Mouse (Mus musculus) CH12.LX (cell line): ENCODE measurements around the gene Clec12a. TPM values are rescaled to one million over a fixed set of nuclear protein-coding genes. Genes with fewer than 3 reads are reported as not detected.

ENCODE experiments used
- DNase-seq: peaks from one replicate; pipeline ENCODE4 v3.0.0-alpha.2; 2013; ENCODE audit errors: extremely low read depth
- H3K27ac ChIP-seq: 2 replicates; pipeline ENCODE4 v1.5.1; 2012; ENCODE audit warnings: low read depth, mild to moderate bottlenecking, control low read depth, moderate library complexity; ENCODE audit not compliant: insufficient read depth
- H3K27me3 ChIP-seq: replicated peaks from 2 replicates; pipeline ENCODE3; 2012; ENCODE audit warnings: inconsistent platforms
- H3K36me3 ChIP-seq, 2 experiments: replicated peaks in 1 of 2; 2 replicates each; pipeline versions ENCODE3 to v1.6.1; 2012; ENCODE audit warnings: inconsistent platforms in 1 of 2, low read length in 1 of 2, mild to moderate bottlenecking in 1 of 2, mixed read lengths in 1 of 2, moderate library complexity in 1 of 2; ENCODE audit not compliant: control insufficient read depth in 1 of 2, insufficient read depth in 1 of 2
- H3K4me1 ChIP-seq, 2 experiments: 2 replicates each; pipeline ENCODE4 v1.6.1; 2012; ENCODE audit warnings: inconsistent platforms in 1 of 2, moderate library complexity in 1 of 2; ENCODE audit not compliant: insufficient read depth in 2 of 2, control insufficient read depth in 1 of 2
- H3K4me2 ChIP-seq: 2 replicates; pipeline ENCODE4 v1.6.1; 2012; ENCODE audit warnings: low read depth, mild to moderate bottlenecking, control low read depth; ENCODE audit not compliant: poor library complexity, insufficient read depth, severe bottlenecking
- H3K4me3 ChIP-seq, 3 experiments: fragments of 150-350 bp in 1 of 3; sonication (generic) in 1 of 3; replicated peaks in 1 of 3; 2 replicates each; pipeline versions ENCODE3 to v1.5.1; 2011 to 2012; ENCODE audit warnings: low read depth in 2 of 3, low read length in 2 of 3, mild to moderate bottlenecking in 2 of 3, moderate library complexity in 2 of 3, control low read depth in 1 of 3, improper control_type of control experiment in 1 of 3, inconsistent platforms in 1 of 3, mixed read lengths in 1 of 3; ENCODE audit not compliant: poor library complexity in 1 of 3
- H3K79me2 ChIP-seq: replicated peaks from 2 replicates; pipeline ENCODE4 v1.6.1; 2012; ENCODE audit warnings: mild to moderate bottlenecking, moderate library complexity; ENCODE audit not compliant: control insufficient read depth, poor library complexity, insufficient read depth, severe bottlenecking; ENCODE audit errors: extremely low read depth
- H3K9ac ChIP-seq: 2 replicates; pipeline ENCODE4 v1.6.1; 2012; ENCODE audit warnings: low read depth, mild to moderate bottlenecking, control low read depth, moderate library complexity; ENCODE audit not compliant: insufficient read depth
- H3K9me3 ChIP-seq: replicated peaks from 2 replicates; pipeline ENCODE3; 2012; ENCODE audit warnings: low read length, inconsistent platforms, mixed read lengths
- BHLHE40 ChIP-seq: IDR thresholded peaks from 2 replicates; pipeline ENCODE4 v1.6.1; 2011; ENCODE audit warnings: mild to moderate bottlenecking, low read depth, low read length, improper control_type of control experiment
- CHD1 ChIP-seq: IDR thresholded peaks from 2 replicates; pipeline ENCODE4 v1.6.1; 2012; ENCODE audit warnings: low read depth, low read length, improper control_type of control experiment, inconsistent platforms
- CHD2 ChIP-seq: IDR thresholded peaks from 2 replicates; pipeline ENCODE4 v1.6.1; 2011; ENCODE audit warnings: low read length, improper control_type of control experiment
- CTCF ChIP-seq, 2 experiments: IDR thresholded peaks in 1 of 2; conservative IDR thresholded peaks in 1 of 2; 2 replicates each; pipeline ENCODE4 v1.5.1; 2011 to 2012; ENCODE audit warnings: low read depth in 2 of 2, low read length in 2 of 2, improper control_type of control experiment in 1 of 2, inconsistent platforms in 1 of 2, mild to moderate bottlenecking in 1 of 2, moderate library complexity in 1 of 2
- ELF1 ChIP-seq: IDR thresholded peaks from 2 replicates; pipeline ENCODE4 v1.6.1; 2014; ENCODE audit warnings: low read depth, mild to moderate bottlenecking, inconsistent platforms, low read length, improper control_type of control experiment
- EP300 ChIP-seq: IDR thresholded peaks from 2 replicates; pipeline ENCODE4 v1.6.1; 2011; ENCODE audit warnings: low read length, improper control_type of control experiment
- ETS1 ChIP-seq: conservative IDR thresholded peaks from 2 replicates; pipeline ENCODE4 v1.6.1; 2012; ENCODE audit warnings: low read depth, mild to moderate bottlenecking, inconsistent platforms, low read length, improper control_type of control experiment, moderate library complexity
- GABPA ChIP-seq: IDR thresholded peaks from 2 replicates; pipeline ENCODE4 v1.6.1; 2012; ENCODE audit warnings: low read depth, low read length, improper control_type of control experiment, inconsistent platforms; ENCODE audit not compliant: insufficient replicate concordance
- HCFC1 ChIP-seq: IDR thresholded peaks from 2 replicates; pipeline ENCODE4 v1.6.1; 2012; ENCODE audit warnings: low read depth, mild to moderate bottlenecking, inconsistent platforms, low read length, improper control_type of control experiment
- IRF4 ChIP-seq: IDR thresholded peaks from 2 replicates; pipeline ENCODE4 v1.6.1; 2014; ENCODE audit warnings: low read depth, mild to moderate bottlenecking, inconsistent platforms, low read length, improper control_type of control experiment
- JUN ChIP-seq: IDR thresholded peaks from 2 replicates; pipeline ENCODE4 v1.6.1; 2011; ENCODE audit warnings: low read depth, mild to moderate bottlenecking, low read length, improper control_type of control experiment, moderate library complexity; ENCODE audit not compliant: insufficient read depth
- MAFK ChIP-seq: IDR thresholded peaks from 2 replicates; pipeline ENCODE4 v1.6.1; 2011; ENCODE audit warnings: low read length, improper control_type of control experiment; ENCODE audit not compliant: insufficient replicate concordance
- MAX ChIP-seq: IDR thresholded peaks from 2 replicates; pipeline ENCODE4 v1.6.1; 2011; ENCODE audit warnings: low read length, improper control_type of control experiment
- MAZ ChIP-seq: IDR thresholded peaks from 2 replicates; pipeline ENCODE4 v1.6.1; 2012; ENCODE audit warnings: low read depth, mild to moderate bottlenecking, inconsistent platforms, low read length, improper control_type of control experiment, moderate library complexity
- MEF2A ChIP-seq: IDR thresholded peaks from 2 replicates; pipeline ENCODE4 v1.6.1; 2014; ENCODE audit warnings: low read depth, mild to moderate bottlenecking, inconsistent platforms, low read length, improper control_type of control experiment, borderline replicate concordance
- MXI1 ChIP-seq: IDR thresholded peaks from 2 replicates; pipeline ENCODE4 v1.6.1; 2011; ENCODE audit warnings: mild to moderate bottlenecking, low read depth, low read length, improper control_type of control experiment
- MYC ChIP-seq: IDR thresholded peaks from 2 replicates; pipeline ENCODE4 v1.6.1; 2011; ENCODE audit warnings: low read depth, mild to moderate bottlenecking, improper control_type of control experiment, low read length
- NELFE ChIP-seq: IDR thresholded peaks from 2 replicates; pipeline ENCODE4 v1.6.1; 2011; ENCODE audit warnings: low read depth, low read length, improper control_type of control experiment
- PAX5 ChIP-seq: IDR thresholded peaks from 2 replicates; pipeline ENCODE4 v1.6.1; 2012; ENCODE audit warnings: low read length, inconsistent platforms, mixed read lengths
- RCOR1 ChIP-seq: conservative IDR thresholded peaks from 2 replicates; pipeline ENCODE4 v1.6.1; 2012; ENCODE audit warnings: low read depth, mild to moderate bottlenecking, inconsistent platforms, low read length, improper control_type of control experiment
- SIN3A ChIP-seq: IDR thresholded peaks from 2 replicates; pipeline ENCODE4 v1.6.1; 2012; ENCODE audit warnings: low read length, improper control_type of control experiment, inconsistent platforms
- SMC3 ChIP-seq: IDR thresholded peaks from 2 replicates; pipeline ENCODE4 v1.6.1; 2011; ENCODE audit warnings: low read depth, low read length, improper control_type of control experiment
- TCF12 ChIP-seq: IDR thresholded peaks from 2 replicates; pipeline ENCODE4 v1.6.1; 2014; ENCODE audit warnings: low read depth, mild to moderate bottlenecking, inconsistent platforms, low read length, improper control_type of control experiment
- UBTF ChIP-seq: IDR thresholded peaks from 2 replicates; pipeline ENCODE4 v1.6.1; 2012; ENCODE audit warnings: low read depth, mild to moderate bottlenecking, inconsistent platforms, low read length, improper control_type of control experiment, moderate library complexity
- USF2 ChIP-seq: conservative IDR thresholded peaks from 2 replicates; pipeline ENCODE4 v1.6.1; 2011; ENCODE audit warnings: low read depth, low read length, improper control_type of control experiment
- ZC3H11A ChIP-seq: IDR thresholded peaks from 2 replicates; pipeline ENCODE4 v1.6.1; 2012; ENCODE audit warnings: low read depth, mild to moderate bottlenecking, inconsistent platforms, low read length, improper control_type of control experiment
- ZMIZ1 ChIP-seq: IDR thresholded peaks from 2 replicates; pipeline ENCODE4 v1.6.1; 2012; ENCODE audit warnings: low read depth, mild to moderate bottlenecking, inconsistent platforms, low read length, improper control_type of control experiment
- dilution Hi-C: fragments of 300-500 bp; cut with MboI; formaldehyde crosslinking; loops from 2 replicates; pipeline ENCODE4 v1.14.3; 2020; ENCODE audit warnings: low sequenced_read_pairs; ENCODE audit not compliant: extremely low pct_unique_long_range_greater_than_20kb, extremely low pct_ligation_motif_present
- in situ Hi-C: fragments of 300-500 bp; cut with MboI; formaldehyde crosslinking; loops from 3 replicates; pipeline ENCODE4 v1.14.3; 2019; ENCODE audit warnings: low sequenced_read_pairs, low pct_ligation_motif_present, low pct_unique_long_range_greater_than_20kb, mixed read lengths
- polyA plus RNA-seq: library from polyadenylated mRNA; unstranded; fragments of >175 nt; gene quantifications from 2 replicates; pipeline ENCODE4 v1.2.1, GENCODE M21; 2012; ENCODE audit warnings: low read depth; ENCODE audit not compliant: insufficient read length
- total RNA-seq, 2 experiments: library from RNA; depleted of rRNA; stranded (reverse); fragments of 300-350 nt in 1 of 2; fragments of >200 nt in 1 of 2; gene quantifications; 2 replicates each; pipeline ENCODE4 v1.2.3; 2012 to 2014

Clec12a gene
- total and polyA plus RNA-seq, 3 experiments, result 1.7 to 11.9 (median 8.0) TPM

GRCm38 (mm10) chr6:129393732-129394131, 51.2 kb downstream of the Clec12a start:
- Histone ChIP-seq H3K4me1 (no peaks in the 10 kb centered on the region), H3K9ac (no peak overlapping the region), H3K36me3 (no peaks in the 10 kb centered on the region), H3K4me2 (no peak overlapping the region), H3K27ac (no peak overlapping the region), H3K9me3 (no peaks in the 10 kb centered on the region)
- no peak for DNase-seq
- dilution Hi-C loops, result no loop called here
- TF ChIP-seq MXI1, result no peak
- TF ChIP-seq JUN, result no peak
- no peak for TF ChIP-seq CHD1
- TF ChIP-seq MAZ, result no peak
- TF ChIP-seq MAFK, result no peak
- no peak for TF ChIP-seq IRF4
- no peak for TF ChIP-seq GABPA
- no peak for TF ChIP-seq SMC3
- TF ChIP-seq USF2, result no peak
- TF ChIP-seq NELFE, result no peak
- TF ChIP-seq, all 38 proteins: peak for 0
- Histone ChIP-seq H3K79me2 (no peaks in the 10 kb centered on the region), H3K4me3 (no peak overlapping the region), H3K27me3 (no peaks in the 10 kb centered on the region)
- in situ Hi-C loops, result no loop called here

- TF ChIP-seq BHLHE40 (no peak), HCFC1 (no peak), MYC (no peak), ZMIZ1 (no peak), MAX (no peak), SIN3A (no peak), GABPA (no peak), CTCF (conservative IDR thresholded peaks at IDR 0.05 in 1 of 2, IDR thresholded peaks at IDR 0.05 in 1 of 2; ENCODE audit: low read depth in 2 of 2, low read length in 2 of 2) (no peak), RCOR1 (no peak), USF2 (no peak), EP300 (no peak), CHD2 (no peak), PAX5 (no peak), UBTF (no peak), ELF1 (no peak), TCF12 (no peak), ETS1 (no peak), CHD1 (no peak), MEF2A (no peak), ZC3H11A (no peak)
- TF ChIP-seq, all 38 proteins: peak for 0
- no peaks in the 10 kb centered on the region for H3K9me3 ChIP-seq
- no peak within 1 kb of the TSS for H3K27ac ChIP-seq
- no peaks in the 10 kb centered on the region for H3K79me2 ChIP-seq
- no peaks in the 10 kb centered on the region for H3K36me3 ChIP-seq
- H3K4me1 ChIP-seq, result no peaks in the 10 kb centered on the region
- H3K4me3 ChIP-seq, result no peak within 1 kb of the TSS
- in situ Hi-C loops (no loop called here), dilution Hi-C loops (no loop called here)
- H3K4me2 ChIP-seq, result no peak within 1 kb of the TSS
- no peaks in the 10 kb centered on the region for H3K27me3 ChIP-seq
- no peak for DNase-seq
- no peak within 1 kb of the TSS for H3K9ac ChIP-seq
These were observed 54.5 kb downstream of the Clec12a start, which contains the start of gene Clec1b for GRCm38 (mm10) chr6:129396997-129397396. Gene Clec1b (plus strand): TSS chr6:129397297.
